Mouse (Mus musculus) limb, embryonic 14.5 days (tissue): Measurements from ENCODE around the gene Rbms3. TPM values are rescaled to one million over a fixed set of nuclear protein-coding genes. Genes with fewer than 3 reads are reported as not detected.

Experiments
- ATAC-seq: fragments of 200-750 bp; cut with Nextera tagmentation; 2 replicates; pipeline ENCODE4 v1.8.0; 2017; ENCODE audit warnings: low read depth, moderate number of reproducible peaks, moderate TSS enrichment; ENCODE audit not compliant: low FRiP score
- DNase-seq: peaks from one replicate; pipeline ENCODE4 v3.0.0-alpha.2; 2015; ENCODE audit warnings: low spot score
- H3K27ac ChIP-seq: fragments of 300-500 bp; sonication (generic); replicated peaks from 2 replicates; pipeline ENCODE4 v1.5.1; 2014; ENCODE audit warnings: low read depth, mild to moderate bottlenecking, low read length, moderate library complexity, mixed read lengths
- H3K27me3 ChIP-seq: fragments of 300-500 bp; sonication (generic); 2 replicates; pipeline ENCODE4 v1.6.1; 2014; ENCODE audit warnings: low read length, mixed read lengths; ENCODE audit not compliant: control insufficient read depth, insufficient read depth
- H3K36me3 ChIP-seq: fragments of 300-500 bp; sonication (generic); 2 replicates; pipeline ENCODE4 v1.6.1; 2014; ENCODE audit warnings: mild to moderate bottlenecking, low read length, moderate library complexity, mixed read lengths; ENCODE audit not compliant: control insufficient read depth, insufficient read depth
- H3K4me1 ChIP-seq: fragments of 300-500 bp; sonication (generic); 2 replicates; pipeline ENCODE4 v1.6.1; 2014; ENCODE audit warnings: antibody characterized with exemption, low read length, mixed read lengths; ENCODE audit not compliant: control insufficient read depth, insufficient read depth
- H3K4me2 ChIP-seq: fragments of 300-500 bp; sonication (generic); replicated peaks from 2 replicates; pipeline ENCODE4 v1.6.1; 2014; ENCODE audit warnings: low read depth, mild to moderate bottlenecking, low read length, moderate library complexity; ENCODE audit not compliant: severe bottlenecking
- H3K4me3 ChIP-seq: fragments of 300-500 bp; sonication (generic); replicated peaks from 2 replicates; pipeline ENCODE4 v1.5.1; 2014; ENCODE audit warnings: low read length
- H3K9ac ChIP-seq: fragments of 300-500 bp; sonication (generic); 2 replicates; pipeline ENCODE4 v1.6.1; 2014; ENCODE audit warnings: mild to moderate bottlenecking, low read depth, low read length, moderate library complexity; ENCODE audit not compliant: severe bottlenecking
- H3K9me3 ChIP-seq: fragments of 300-500 bp; sonication (generic); 2 replicates; pipeline ENCODE4 v1.6.1; 2016; ENCODE audit warnings: low read length; ENCODE audit not compliant: control insufficient read depth
- POLR2A ChIP-seq: fragments of 200-500 bp; IDR thresholded peaks from 2 replicates; pipeline ENCODE4 v1.8.0; 2012; ENCODE audit warnings: inconsistent platforms, mild to moderate bottlenecking, moderate library complexity, borderline replicate concordance; ENCODE audit not compliant: insufficient read depth, insufficient read length; ENCODE audit errors: extremely low read depth
- WGBS: fragments of 180-500 bp; shearing (Covaris S2); extraction: QIAGEN DNeasy Blood & Tissue Kit; methylation state at CpG from one replicate; pipeline ENCODE4 v1.1.7; 2014; 5-methylcytosine and 5-hydroxymethylcytosine counted together
- polyA plus RNA-seq, 2 experiments: library from polyadenylated mRNA; depleted of rRNA in 1 of 2; stranded (reverse) in 1 of 2; unstranded in 1 of 2; fragments of >200 nt; fragmentation: Nextera tagmentation in 1 of 2; extraction: Ambion mirVana in 1 of 2; gene quantifications; 2 replicates each; pipeline versions ENCODE4 v1.2.1 to v1.2.3; 2012 to 2014

Rbms3 gene
- polyA plus RNA-seq, 2 experiments = 42.1 to 94.5 TPM

GRCm38 (mm10) chr9:117029953-117030352, 599.8 kb downstream of the Rbms3 start:
- no peak overlapping the region for H3K27ac ChIP-seq
- no peak for TF ChIP-seq POLR2A
- no peaks in the 10 kb centered on the region for H3K27me3 ChIP-seq
- DNase-seq (no peak), ATAC-seq (no peak)
- no peaks in the 10 kb centered on the region for H3K9me3 ChIP-seq
- no peak overlapping the region for H3K4me2 ChIP-seq
- 100% methylated on average over 1 of the region's 1 CpGs for WGBS
- H3K4me1 ChIP-seq = peaks cover 18% of the 10 kb centered on the region
- no peak overlapping the region for H3K4me3 ChIP-seq
- H3K36me3 ChIP-seq = no peaks in the 10 kb centered on the region
- H3K9ac ChIP-seq = no peak overlapping the region

GRCm38 (mm10) chr9:117028586-117028985, 601.1 kb downstream of the Rbms3 start:
- 96% methylated on average over 4 of the region's 4 CpGs for WGBS
- no peak overlapping the region for H3K4me3 ChIP-seq
- no peak for DNase-seq

GRCm38 (mm10) chr9:117022086-117022485, 607.6 kb downstream of the Rbms3 start:
- WGBS = 81% methylated on average over 6 of the region's 6 CpGs
- no peaks in the 10 kb centered on the region for H3K36me3 ChIP-seq
- no peak overlapping the region for H3K27ac ChIP-seq
- DNase-seq (no peak), ATAC-seq (no peak)
- no peak for TF ChIP-seq POLR2A
- no peak overlapping the region for H3K9ac ChIP-seq
- H3K27me3 ChIP-seq = no peaks in the 10 kb centered on the region
- H3K4me3 ChIP-seq = no peak overlapping the region
- H3K4me1 ChIP-seq = peaks cover 9% of the 10 kb centered on the region; the same call in 1 of the 2 replicates
- H3K9me3 ChIP-seq = no peaks in the 10 kb centered on the region
- no peak overlapping the region for H3K4me2 ChIP-seq

More at GRCm38 (mm10) chr9:117028586-117028985, 601.1 kb downstream of the Rbms3 start:
- Histone ChIP-seq H3K9me3 (no peaks in the 10 kb centered on the region), H3K9ac (no peak overlapping the region), H3K36me3 (no peaks in the 10 kb centered on the region), H3K27ac (no peak overlapping the region), H3K4me1 (peaks cover 18% of the 10 kb centered on the region), H3K4me2 (no peak overlapping the region), H3K27me3 (no peaks in the 10 kb centered on the region)
- no peak for ATAC-seq
- TF ChIP-seq POLR2A = no peak

- 75% methylated on average over 3 of the region's 3 CpGs for WGBS
- no peaks in the 10 kb centered on the region for H3K9me3 ChIP-seq
- H3K36me3 ChIP-seq = no peaks in the 10 kb centered on the region
- no peak overlapping the region for H3K9ac ChIP-seq
- no peak for TF ChIP-seq POLR2A
- ATAC-seq (no peak), DNase-seq (no peak)
- no peak overlapping the region for H3K4me3 ChIP-seq
- no peak overlapping the region for H3K4me2 ChIP-seq
- H3K27ac ChIP-seq = no peak overlapping the region
- peaks cover 9% of the 10 kb centered on the region; the same call in 1 of the 2 replicates for H3K4me1 ChIP-seq
- H3K27me3 ChIP-seq = no peaks in the 10 kb centered on the region
These were observed 608.2 kb downstream of the Rbms3 start for GRCm38 (mm10) chr9:117021506-117021905.

GRCm38 (mm10) chr9:117020216-117020615, 609.5 kb downstream of the Rbms3 start:
- Histone ChIP-seq H3K9me3 (no peaks in the 10 kb centered on the region), H3K27ac (no peak overlapping the region), H3K27me3 (no peaks in the 10 kb centered on the region), H3K9ac (no peak overlapping the region), H3K36me3 (no peaks in the 10 kb centered on the region), H3K4me2 (no peak overlapping the region), H3K4me1 (peaks cover 9% of the 10 kb centered on the region; the same call in 1 of the 2 replicates), H3K4me3 (no peak overlapping the region)
- WGBS = 87% methylated on average over 2 of the region's 2 CpGs
- no peak for ATAC-seq
- TF ChIP-seq POLR2A = no peak
- no peak for DNase-seq

- Histone ChIP-seq H3K27ac (no peak overlapping the region), H3K4me2 (no peak overlapping the region), H3K4me1 (peaks cover 9% of the 10 kb centered on the region; the same call in 1 of the 2 replicates), H3K9me3 (no peaks in the 10 kb centered on the region), H3K27me3 (no peaks in the 10 kb centered on the region), H3K4me3 (no peak overlapping the region), H3K36me3 (no peaks in the 10 kb centered on the region), H3K9ac (no peak overlapping the region)
- no peak for TF ChIP-seq POLR2A
- DNase-seq (no peak), ATAC-seq (no peak)
- WGBS = 57% methylated on average over 2 of the region's 2 CpGs
These were observed 611.0 kb downstream of the Rbms3 start for GRCm38 (mm10) chr9:117018741-117019163.
